Mouse (Mus musculus): ENCODE measurements at regions not wholly inside any gene's neighbourhood (a gene's known extent, or its start where the extent isn't known, plus 50 kb on each side); places are given as distances from the start of the nearest gene placed in this dataset.

- no peak for DNase-seq (ENCODE audit: low spot score in 2 of 2)
- intact Hi-C loops (cut with DNase I), result no loop called here
These were observed 196.2 kb downstream of the Kcnrg start for GRCm38 (mm10) chr14:61803421-61803925.

- DNase-seq (ENCODE audit: low spot score in 2 of 2), result no peak
- intact Hi-C loops (cut with DNase I), result no loop called here
These were observed 198.2 kb downstream of the Kcnrg start for GRCm38 (mm10) chr14:61805433-61805832.

GRCm38 (mm10) chr14:61808193-61808592, 200.9 kb downstream of the Kcnrg start:
- DNase-seq (ENCODE audit: low spot score in 2 of 2), result no peak
- intact Hi-C loops (cut with DNase I), result no loop called here

- intact Hi-C loops (cut with DNase I), result no loop called here
These were observed 202.6 kb downstream of the Kcnrg start for GRCm38 (mm10) chr14:61809716-61810437.

GRCm38 (mm10) chr14:61810836-61811235, 203.6 kb downstream of the Kcnrg start:
- intact Hi-C loops (cut with DNase I), result no loop called here
- no peak for DNase-seq (ENCODE audit: low spot score in 2 of 2)

More at GRCm38 (mm10) chr14:61809716-61810437, 202.6 kb downstream of the Kcnrg start:
- peak in 1 of 2 experiments; percentile 32 for DNase-seq (ENCODE audit: low spot score in 2 of 2)

- DNase-seq (ENCODE audit: low spot score in 2 of 2), result no peak
- intact Hi-C loops (cut with DNase I), result no loop called here
These were observed 210.5 kb downstream of the Kcnrg start for GRCm38 (mm10) chr14:61817711-61818110.

GRCm38 (mm10) chr14:61818365-61818764, 211.1 kb downstream of the Kcnrg start:
- intact Hi-C loops (cut with DNase I), result no loop called here
- no peak for DNase-seq (ENCODE audit: low spot score in 2 of 2)

GRCm38 (mm10) chr14:61819251-61819650, 212.0 kb downstream of the Kcnrg start:
- intact Hi-C loops (cut with DNase I), result no loop called here
- no peak for DNase-seq (ENCODE audit: low spot score in 2 of 2)

- intact Hi-C loops (cut with DNase I), result no loop called here
- DNase-seq (ENCODE audit: low spot score in 2 of 2), result no peak
These were observed 227.2 kb downstream of the Kcnrg start for GRCm38 (mm10) chr14:61834291-61834936.

- no peak for DNase-seq (ENCODE audit: low spot score in 2 of 2)
- intact Hi-C loops (cut with DNase I), result no loop called here
These were observed 228.5 kb downstream of the Kcnrg start for GRCm38 (mm10) chr14:61835729-61836128.

- no peak for DNase-seq (ENCODE audit: low spot score in 2 of 2)
- intact Hi-C loops (cut with DNase I), result no loop called here
These were observed 229.0 kb downstream of the Kcnrg start for GRCm38 (mm10) chr14:61836231-61836630.

- no peak for DNase-seq (ENCODE audit: low spot score in 2 of 2)
- intact Hi-C loops (cut with DNase I), result no loop called here
These were observed 229.7 kb downstream of the Kcnrg start for GRCm38 (mm10) chr14:61836965-61837364.

- no peak for DNase-seq (ENCODE audit: low spot score in 2 of 2)
- intact Hi-C loops (cut with DNase I), result no loop called here
These were observed 230.6 kb downstream of the Kcnrg start for GRCm38 (mm10) chr14:61837851-61838250.

GRCm38 (mm10) chr14:61842476-61842875, 235.2 kb downstream of the Kcnrg start:
- intact Hi-C loops (cut with DNase I), result no loop called here
- no peak for DNase-seq (ENCODE audit: low spot score in 2 of 2)

- intact Hi-C loops (cut with DNase I), result no loop called here
- DNase-seq (ENCODE audit: low spot score in 2 of 2), result no peak
These were observed 239.2 kb downstream of the Kcnrg start for GRCm38 (mm10) chr14:61846441-61846840.

GRCm38 (mm10) chr14:61850244-61850643, 243.0 kb downstream of the Kcnrg start:
- no peak for DNase-seq (ENCODE audit: low spot score in 2 of 2)
- intact Hi-C loops (cut with DNase I), result no loop called here

GRCm38 (mm10) chr14:61857616-61858015, 250.4 kb downstream of the Kcnrg start:
- intact Hi-C loops (cut with DNase I), result no loop called here
- no peak for DNase-seq (ENCODE audit: low spot score in 2 of 2)

- DNase-seq (ENCODE audit: low spot score in 2 of 2), result no peak
- intact Hi-C loops (cut with DNase I), result no loop called here
These were observed 253.4 kb downstream of the Kcnrg start for GRCm38 (mm10) chr14:61860688-61861087.

GRCm38 (mm10) chr14:61861357-61861958, 254.2 kb downstream of the Kcnrg start:
- intact Hi-C loops (cut with DNase I), result no loop called here
- no peak for DNase-seq (ENCODE audit: low spot score in 2 of 2)

GRCm38 (mm10) chr14:61862931-61863330, 255.7 kb downstream of the Kcnrg start:
- intact Hi-C loops (cut with DNase I), result no loop called here
- no peak for DNase-seq (ENCODE audit: low spot score in 2 of 2)

- DNase-seq (ENCODE audit: low spot score in 2 of 2), result no peak
- intact Hi-C loops (cut with DNase I), result no loop called here
These were observed 256.2 kb downstream of the Kcnrg start for GRCm38 (mm10) chr14:61863475-61863874.

Measured in left cerebral cortex, postnatal 36 days (tissue).